Mouse (Mus musculus): ENCODE measurements around the gene Tlcd1.

GRCm38 (mm10) chr11:78193113-78193512, 16.6 kb downstream of the Tlcd1 start, which contains the start of gene Proca1:
- TF ChIP-seq EP300 (IDR thresholded peaks at IDR 0.05; ENCODE audit: low read depth) (no peak), CTCF (IDR thresholded peaks at IDR 0.05; ENCODE audit: low read depth) (no peak)

All from heart, postnatal 0 days (tissue).